Mouse (Mus musculus) layer of hippocampus, postnatal 14 days (tissue): ENCODE results near the gene Igdcc3. TPM values are rescaled to one million over a fixed set of nuclear protein-coding genes. Genes with fewer than 3 reads are reported as not detected.
A peak's percentile ranks its signal among the peaks of the same experiment; 100 is the strongest.

Experiments used
- DNase-seq, 2 experiments: peaks; one replicate each; pipeline ENCODE4 v3.0.0; 2021 to 2022; ENCODE audit warnings: low spot score in 2 of 2, mixed read lengths in 1 of 2
- total RNA-seq, 2 experiments: library from RNA; stranded (reverse); gene quantifications; 2 replicates each; pipeline ENCODE4 v1.2.3; 2021

The Igdcc3 gene
- total RNA-seq, 2 experiments from 2014 or later, result 5.3 to 6.1 TPM

- no peak for DNase-seq
These were observed 34.4 kb downstream of the Igdcc3 start for GRCm38 (mm10) chr9:65175234-65175938.

- peak in 1 of 2 experiments; percentile 46 for DNase-seq
These were observed 35.2 kb downstream of the Igdcc3 start for GRCm38 (mm10) chr9:65175939-65176871.

- DNase-seq, result no peak
These were observed 36.5 kb downstream of the Igdcc3 start for GRCm38 (mm10) chr9:65177497-65177896.

- DNase-seq, result no peak
These were observed 36.9 kb downstream of the Igdcc3 start for GRCm38 (mm10) chr9:65177912-65178311.

GRCm38 (mm10) chr9:65178336-65179213, 37.6 kb downstream of the Igdcc3 start:
- DNase-seq, result peak in 1 of 2 experiments; percentile 45

GRCm38 (mm10) chr9:65179817-65180624, 39.0 kb downstream of the Igdcc3 start:
- DNase-seq, result no peak

- peak; percentile 88 to 91 for DNase-seq
These were observed 47.6 kb downstream of the Igdcc3 start for GRCm38 (mm10) chr9:65188599-65188998.

- no peak for DNase-seq
These were observed 49.3 kb downstream of the Igdcc3 start for GRCm38 (mm10) chr9:65190306-65190705.

GRCm38 (mm10) chr9:65191389-65191754, 50.4 kb downstream of the Igdcc3 start:
- DNase-seq, result no peak

GRCm38 (mm10) chr9:65191755-65192469, 50.9 kb downstream of the Igdcc3 start:
- no peak for DNase-seq

GRCm38 (mm10) chr9:65193214-65193613, 52.2 kb downstream of the Igdcc3 start:
- DNase-seq, result no peak

- no peak for DNase-seq
These were observed 54.1 kb downstream of the Igdcc3 start, which contains the start of gene Parp16 for GRCm38 (mm10) chr9:65195053-65195452. Gene Parp16, plus strand, starts transcription at chr9:65195353.

- DNase-seq, result peak in 1 of 2 experiments; percentile 35
These were observed 54.6 kb downstream of the Igdcc3 start for GRCm38 (mm10) chr9:65195621-65195981.

- DNase-seq, result no peak
These were observed 55.2 kb downstream of the Igdcc3 start for GRCm38 (mm10) chr9:65195982-65196737.

- peak; percentile 93 to 95 for DNase-seq
These were observed 56.0 kb downstream of the Igdcc3 start for GRCm38 (mm10) chr9:65196738-65197569.

- DNase-seq, result no peak
These were observed 56.8 kb downstream of the Igdcc3 start for GRCm38 (mm10) chr9:65197826-65198225.

- no peak for DNase-seq
These were observed 58.7 kb downstream of the Igdcc3 start for GRCm38 (mm10) chr9:65199723-65200122.

- no peak for DNase-seq
These were observed 59.6 kb downstream of the Igdcc3 start for GRCm38 (mm10) chr9:65200606-65201005.
